Comparison of ENCODE assay signal across 10 mouse cellular contexts in the genomic region with DNA sequence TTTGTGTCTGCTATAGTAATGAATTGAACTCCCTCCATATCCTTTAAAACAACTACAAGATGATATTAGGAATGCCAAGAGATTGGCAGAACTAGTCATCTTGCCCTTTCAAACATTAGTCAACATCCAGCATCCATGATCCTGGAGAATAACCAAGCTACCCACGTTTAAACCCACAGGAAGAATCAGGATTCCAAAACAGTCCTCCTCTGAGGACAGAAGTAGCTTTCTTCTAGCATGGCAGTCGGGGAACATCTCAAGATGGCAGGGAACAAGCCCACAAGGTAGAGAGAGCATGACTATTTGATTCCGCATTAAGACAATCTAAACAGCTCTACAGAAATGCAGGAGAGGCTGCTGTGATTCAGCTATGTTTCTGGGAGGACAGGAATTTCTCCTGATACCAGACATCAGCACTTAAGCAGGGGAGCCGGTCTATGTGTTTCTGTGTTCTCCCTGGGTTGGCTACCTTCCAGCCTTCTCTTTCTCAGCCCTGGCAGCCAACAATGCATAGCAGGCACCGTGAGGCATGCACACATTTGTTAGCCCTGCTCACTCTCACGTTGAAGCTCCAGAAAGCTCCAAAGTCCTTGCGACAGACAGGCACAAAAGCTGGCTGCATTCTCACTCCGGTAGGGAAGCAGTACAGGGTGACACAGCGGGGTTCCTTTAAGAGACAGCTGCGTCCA.
DNase-seq lines count a peak whose midpoint lies in the region; ATAC-seq and TF ChIP-seq lines count a peak whose summit lies in the region.
"Had no signal": no experiment of that assay in that cellular context is flagged by ENCODE, and none has a peak within 500 bp of the region (broad histone marks: within the 10 kb centered on the region; RNA-seq: fewer than 3 reads in every experiment).

No protein-coding gene starts in this region.

- no peak overlapping the region for H3K27ac ChIP-seq in kidney, embryonic 16.5 days (ENCODE audit: low read length)
- H3K27ac ChIP-seq in kidney, embryonic 14.5 days (ENCODE audit: low read depth, low read length) = no peak overlapping the region
- no peak overlapping the region for H3K27ac ChIP-seq in midbrain, postnatal 0 days (ENCODE audit: low read depth, low read length)
- H3K27ac ChIP-seq: liver, embryonic 13.5 days had no signal

- H3K27me3 ChIP-seq in kidney, embryonic 16.5 days (ENCODE audit: insufficient read depth, low read length) = no peaks in the 10 kb centered on the region
- no peaks in the 10 kb centered on the region for H3K27me3 ChIP-seq in kidney, embryonic 14.5 days (ENCODE audit: control insufficient read depth, insufficient read depth, low read length)
- no peaks in the 10 kb centered on the region for H3K27me3 ChIP-seq in midbrain, postnatal 0 days (ENCODE audit: insufficient read depth, low read length)
- H3K27me3 ChIP-seq: liver, embryonic 13.5 days had no signal

- no peaks in the 10 kb centered on the region for H3K9me3 ChIP-seq in kidney, embryonic 16.5 days (ENCODE audit: low read length)
- H3K9me3 ChIP-seq in kidney, embryonic 14.5 days (ENCODE audit: control insufficient read depth, low read length) = no peaks in the 10 kb centered on the region
- no peaks in the 10 kb centered on the region for H3K9me3 ChIP-seq in midbrain, postnatal 0 days (ENCODE audit: low read length)
- H3K9me3 ChIP-seq: liver, embryonic 13.5 days had no signal

- 50% methylated on average over 10 of the region's 10 CpGs for WGBS in kidney, embryonic 16.5 days
- 56% methylated on average over 10 of the region's 10 CpGs for WGBS in kidney, embryonic 14.5 days
- 49% methylated on average over 10 of the region's 10 CpGs for WGBS in midbrain, postnatal 0 days

- no peak overlapping the region for H3K9ac ChIP-seq in kidney, embryonic 16.5 days (replicated peaks; ENCODE audit: low read length)
- no peak overlapping the region for H3K9ac ChIP-seq in kidney, embryonic 14.5 days (ENCODE audit: low read depth, low read length)
- H3K9ac ChIP-seq in midbrain, postnatal 0 days (replicated peaks; ENCODE audit: low read length, poor library complexity, severe bottlenecking) = no peak overlapping the region
- H3K9ac ChIP-seq: liver, embryonic 13.5 days had no signal

- peak; percentile 57 for DNase-seq in cerebellum, adult 9-10 months
- DNase-seq in heart, postnatal 4 days = peak; percentile 44
- DNase-seq in midbrain, postnatal 0 days (ENCODE audit: low spot score) = peak; percentile 68
- no peak for DNase-seq in natural killer cell, adult 2 months (ENCODE audit: low spot score in 2 of 2)
- DNase-seq: liver, embryonic 13.5 days had no signal

- TF ChIP-seq CTCF in midbrain, postnatal 0 days (IDR thresholded peaks at IDR 0.05) = no peak

- no peaks in the 10 kb centered on the region for H3K4me1 ChIP-seq in kidney, embryonic 16.5 days (ENCODE audit: insufficient read depth, low read length)
- no peaks in the 10 kb centered on the region; the same call in 1 of the 2 replicates for H3K4me1 ChIP-seq in kidney, embryonic 14.5 days (ENCODE audit: control insufficient read depth, insufficient read depth, low read length)
- H3K4me1 ChIP-seq in midbrain, postnatal 0 days (ENCODE audit: insufficient read depth, low read length) = no peaks in the 10 kb centered on the region
- H3K4me1 ChIP-seq: liver, embryonic 13.5 days had no signal

- no peaks in the 10 kb centered on the region for H3K36me3 ChIP-seq in kidney, embryonic 16.5 days (ENCODE audit: insufficient read depth, low read length)
- no peaks in the 10 kb centered on the region for H3K36me3 ChIP-seq in kidney, embryonic 14.5 days (ENCODE audit: control insufficient read depth, insufficient read depth, low read length)
- no peaks in the 10 kb centered on the region for H3K36me3 ChIP-seq in midbrain, postnatal 0 days (ENCODE audit: insufficient read depth, low read length)
- H3K36me3 ChIP-seq: liver, embryonic 13.5 days had no signal

- no peak overlapping the region for H3K4me3 ChIP-seq in kidney, embryonic 16.5 days (ENCODE audit: low read length)
- no peak overlapping the region for H3K4me3 ChIP-seq in kidney, embryonic 14.5 days (ENCODE audit: low read length)
- H3K4me3 ChIP-seq in midbrain, postnatal 0 days (ENCODE audit: low read depth, low read length) = no peak overlapping the region
- H3K4me3 ChIP-seq: erythroblast, embryonic 14.5 days; liver, embryonic 13.5 days had no signal

- H3K4me2 ChIP-seq in kidney, embryonic 16.5 days (replicated peaks; ENCODE audit: low read depth, low read length) = no peak overlapping the region
- no peak overlapping the region for H3K4me2 ChIP-seq in kidney, embryonic 14.5 days (replicated peaks; ENCODE audit: low read depth, low read length)
- H3K4me2 ChIP-seq in midbrain, postnatal 0 days (ENCODE audit: low read depth, low read length, poor library complexity, severe bottlenecking) = no peak overlapping the region
- H3K4me2 ChIP-seq: liver, embryonic 13.5 days had no signal

- 0 out of 2 replicates have a peak, but pooled peaks have one; percentile 12 for ATAC-seq in kidney, embryonic 16.5 days (ENCODE audit: low FRiP score, low TSS enrichment)
- no peak for ATAC-seq in kidney, embryonic 14.5 days (ENCODE audit: low FRiP score, low TSS enrichment)
- ATAC-seq in midbrain, postnatal 0 days (ENCODE audit: low FRiP score) = no peak
- ATAC-seq in megakaryocyte progenitor cell, adult 5-6 weeks (replicated peaks; ENCODE audit: poor library complexity) = no peak
- no peak for ATAC-seq in inflammation-experienced regulatory T-cells, adult 6 months

Comparison
In these comparisons a context has a peak if more than half of its experiments do, and no peak if none do; other contexts are left out.
1. DNase-seq: peak in cerebellum, adult 9-10 months (single experiment), heart, postnatal 4 days (single experiment) and midbrain, postnatal 0 days (single experiment); none in natural killer cell, adult 2 months (0 of 2).